Mouse (Mus musculus): Measurements from ENCODE around the gene Rnf227. TPM values are rescaled to one million over a fixed set of nuclear protein-coding genes. Genes with fewer than 3 reads are reported as not detected.
A peak's percentile ranks its signal among the peaks of the same experiment; 100 is the strongest.

Rnf227 gene
- polyA plus RNA-seq, 1 experiment: 4.3 TPM

GRCm38 (mm10) chr11:69362479-69362878, 22.2 kb downstream of the Rnf227 start:
- peaks cover 19% of the 10 kb centered on the region for H3K4me1 ChIP-seq (ENCODE audit: control insufficient read depth, insufficient read depth, low read length)
- WGBS: 90% methylated on average over 2 of the region's 2 CpGs
- DNase-seq: no peak

GRCm38 (mm10) chr11:69364376-69364775, 24.1 kb downstream of the Rnf227 start:
- 24% methylated on average over 8 of the region's 8 CpGs for WGBS
- no peak for DNase-seq
- Histone ChIP-seq H3K4me1 (ENCODE audit: control insufficient read depth, insufficient read depth, low read length) (peaks cover 21% of the 10 kb centered on the region), H3K4me3 (replicated peaks; ENCODE audit: extremely low read depth, low read depth, low read length) (no peak overlapping the region)
- no peak for TF ChIP-seq POLR2A (IDR thresholded peaks at IDR 0.05; ENCODE audit: borderline replicate concordance, extremely low read depth, low read depth, low read length)
- TF ChIP-seq CTCF (IDR thresholded peaks at IDR 0.05; ENCODE audit: insufficient read depth, low read length): no peak

More at GRCm38 (mm10) chr11:69362479-69362878, 22.2 kb downstream of the Rnf227 start:
- no peak overlapping the region for H3K4me3 ChIP-seq (replicated peaks; ENCODE audit: extremely low read depth, low read depth, low read length)
- TF ChIP-seq CTCF (IDR thresholded peaks at IDR 0.05; ENCODE audit: insufficient read depth, low read length) (no peak), POLR2A (IDR thresholded peaks at IDR 0.05; ENCODE audit: borderline replicate concordance, extremely low read depth, low read depth, low read length) (no peak)

GRCm38 (mm10) chr11:69364910-69365309, 24.6 kb downstream of the Rnf227 start:
- 7% methylated on average over 6 of the region's 6 CpGs for WGBS
- Histone ChIP-seq H3K4me1 (ENCODE audit: control insufficient read depth, insufficient read depth, low read length) (peaks cover 21% of the 10 kb centered on the region), H3K4me3 (replicated peaks; ENCODE audit: extremely low read depth, low read depth, low read length) (no peak overlapping the region)
- TF ChIP-seq CTCF (IDR thresholded peaks at IDR 0.05; ENCODE audit: insufficient read depth, low read length): no peak
- TF ChIP-seq POLR2A (IDR thresholded peaks at IDR 0.05; ENCODE audit: borderline replicate concordance, extremely low read depth, low read depth, low read length): peak; percentile 47; the same call in 1 of the 2 replicates
- peak; percentile 98 for DNase-seq

DNA sequence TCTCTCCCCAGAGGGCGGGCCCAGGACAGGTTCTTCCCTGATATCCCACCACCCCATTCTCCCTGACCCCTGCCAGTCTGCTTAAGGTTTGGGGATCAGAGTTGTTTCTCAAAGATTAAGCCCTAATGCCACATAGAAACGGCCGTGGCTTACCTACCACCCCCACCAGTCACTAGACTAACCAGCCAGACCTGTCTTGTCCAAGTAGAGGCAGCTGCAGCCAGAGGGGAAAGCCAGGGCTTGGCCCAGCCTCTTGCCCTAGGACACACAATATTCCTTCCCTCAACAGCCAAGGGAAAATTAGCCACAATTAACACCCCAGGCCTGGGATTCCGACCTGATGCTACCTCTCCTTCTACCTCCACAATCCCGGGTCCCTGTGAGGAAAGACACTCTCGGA, 25.5 kb downstream of the Rnf227 start:
- TF ChIP-seq POLR2A (IDR thresholded peaks at IDR 0.05; ENCODE audit: borderline replicate concordance, extremely low read depth, low read depth, low read length) (no peak), CTCF (IDR thresholded peaks at IDR 0.05; ENCODE audit: insufficient read depth, low read length) (no peak)
- Histone ChIP-seq H3K4me1 (ENCODE audit: control insufficient read depth, insufficient read depth, low read length) (peaks cover 21% of the 10 kb centered on the region), H3K4me3 (replicated peaks; ENCODE audit: extremely low read depth, low read depth, low read length) (peak overlapping the region; percentile 15)
- DNase-seq: no peak
- 25% methylated on average over 6 of the region's 6 CpGs for WGBS

DNA sequence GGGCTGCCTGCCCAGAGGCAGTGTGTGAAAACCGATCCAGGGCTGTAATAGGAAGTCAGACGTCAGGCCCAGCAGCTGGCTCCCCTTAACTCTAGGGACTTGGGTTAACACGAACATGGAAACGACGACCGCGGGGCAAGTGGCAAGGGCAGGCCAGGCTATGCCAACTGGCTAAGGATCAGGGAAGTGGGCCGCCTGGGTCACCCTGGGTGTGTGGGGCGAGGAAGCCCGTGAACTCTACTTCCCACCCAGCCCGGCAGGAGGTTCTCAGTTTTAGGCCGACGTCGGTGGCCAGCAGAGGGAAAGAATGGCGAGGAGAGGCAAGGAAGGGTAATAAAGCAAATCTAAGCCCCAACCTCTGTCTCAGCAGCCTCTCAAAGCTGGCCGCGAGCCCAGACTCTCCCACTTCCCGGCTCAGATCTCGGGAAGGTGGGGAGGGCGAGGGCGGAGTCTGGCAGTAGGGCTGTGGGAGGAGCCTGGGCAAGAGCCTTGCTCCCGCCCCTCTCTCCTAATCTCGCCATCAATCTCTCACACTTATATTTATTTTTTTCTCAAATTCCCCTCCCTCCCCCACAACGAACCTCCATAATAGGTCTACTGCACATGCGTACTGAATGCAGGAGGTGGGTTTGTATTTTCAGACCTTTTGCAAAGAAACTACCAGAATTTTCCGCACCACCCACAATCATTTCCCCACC, 26.0 kb downstream of the Rnf227 start:
- DNase-seq: peak; percentile 97
- H3K4me1 ChIP-seq (ENCODE audit: control insufficient read depth, insufficient read depth, low read length): peaks cover 21% of the 10 kb centered on the region
- TF ChIP-seq CTCF (IDR thresholded peaks at IDR 0.05; ENCODE audit: insufficient read depth, low read length): no peak
- TF ChIP-seq POLR2A (IDR thresholded peaks at IDR 0.05; ENCODE audit: borderline replicate concordance, extremely low read depth, low read depth, low read length): peak; percentile 63; the same call in 1 of the 2 replicates
- WGBS: under 1% methylated on average over 26 of the region's 26 CpGs
- H3K4me3 ChIP-seq (replicated peaks; ENCODE audit: extremely low read depth, low read depth, low read length): peak overlapping the region; percentile 19

DNA sequence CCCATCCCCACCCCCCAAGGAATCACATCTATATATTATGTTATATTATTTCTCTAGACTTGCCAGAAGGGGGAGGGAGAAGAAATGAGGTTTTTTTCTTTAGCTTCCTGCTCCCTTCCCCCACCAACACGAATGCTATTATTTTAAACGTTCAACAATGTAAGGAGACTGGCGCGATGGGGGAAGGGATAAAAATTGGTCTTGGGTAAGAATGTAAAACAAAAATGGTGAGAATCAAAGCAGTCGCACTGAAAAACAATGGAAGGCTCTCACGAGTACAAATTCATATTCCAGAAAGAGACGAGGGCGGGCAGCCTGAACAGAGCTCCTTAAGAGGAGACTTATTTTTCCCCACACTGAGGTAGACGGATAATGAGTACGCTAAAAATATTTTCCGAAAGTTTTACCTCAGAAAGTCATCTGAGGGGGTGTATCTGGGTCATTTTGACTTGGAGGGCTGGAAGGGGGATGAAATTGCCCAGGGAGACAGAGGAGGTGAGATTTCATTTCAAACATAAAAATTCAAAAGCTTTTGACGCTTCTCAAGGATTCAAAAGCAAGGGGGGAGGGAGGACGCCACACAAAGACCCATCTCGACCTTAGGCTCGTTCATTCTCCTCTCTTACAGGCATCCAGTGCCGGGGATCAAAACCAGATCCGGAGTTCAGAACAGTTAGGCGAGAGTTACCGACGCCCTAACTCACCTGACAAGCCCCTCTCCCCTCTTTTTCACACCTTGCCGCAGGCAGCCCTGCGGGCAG, 26.8 kb downstream of the Rnf227 start:
- Histone ChIP-seq H3K4me3 (replicated peaks; ENCODE audit: extremely low read depth, low read depth, low read length) (peak overlapping the region; percentile 48), H3K4me1 (ENCODE audit: control insufficient read depth, insufficient read depth, low read length) (peaks cover 21% of the 10 kb centered on the region)
- under 1% methylated on average over 22 of the region's 22 CpGs for WGBS
- DNase-seq: peak; percentile 58
- TF ChIP-seq POLR2A (IDR thresholded peaks at IDR 0.05; ENCODE audit: borderline replicate concordance, extremely low read depth, low read depth, low read length) (no peak), CTCF (IDR thresholded peaks at IDR 0.05; ENCODE audit: insufficient read depth, low read length) (no peak)

DNA sequence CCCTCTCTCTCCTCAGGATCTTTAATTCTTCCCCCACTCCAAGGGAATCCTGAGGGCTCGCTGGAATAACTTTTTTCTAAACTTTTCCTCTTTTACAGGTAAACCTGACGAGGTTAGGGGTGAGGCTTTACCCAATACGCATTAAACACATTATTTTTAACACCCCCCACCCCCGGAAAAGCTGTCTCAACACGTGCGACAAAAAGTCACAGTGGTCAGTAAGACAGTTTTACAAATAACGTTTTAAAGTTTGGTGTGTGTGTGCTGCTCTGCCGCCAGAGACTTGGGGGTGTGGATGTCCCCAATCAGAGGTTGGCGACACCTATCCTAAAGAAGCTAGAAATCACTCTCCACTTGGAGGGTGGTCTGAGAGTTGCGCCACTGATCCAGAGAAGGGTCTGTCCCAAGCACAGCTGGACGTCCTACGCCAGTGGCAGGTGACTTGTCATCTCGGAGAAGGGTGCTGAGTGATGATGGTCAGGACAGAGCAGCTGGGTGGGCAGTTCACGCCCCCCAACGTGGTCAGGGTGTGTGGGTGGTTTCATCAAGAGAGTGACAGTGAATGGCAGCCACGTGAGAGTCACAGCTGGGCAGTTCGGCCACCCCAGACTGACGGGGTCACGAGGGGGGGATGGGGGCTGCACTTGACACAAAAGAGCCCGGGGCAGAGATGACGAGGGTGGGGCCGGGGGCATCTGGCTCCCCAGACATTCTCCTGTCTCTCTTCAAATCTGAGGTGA, 27.5 kb downstream of the Rnf227 start:
- Histone ChIP-seq H3K4me3 (replicated peaks; ENCODE audit: extremely low read depth, low read depth, low read length) (peak overlapping the region; percentile 68), H3K4me1 (ENCODE audit: control insufficient read depth, insufficient read depth, low read length) (peaks cover 21% of the 10 kb centered on the region)
- DNase-seq: peak; percentile 62
- WGBS: 1% methylated on average over 22 of the region's 22 CpGs
- TF ChIP-seq POLR2A (IDR thresholded peaks at IDR 0.05; ENCODE audit: borderline replicate concordance, extremely low read depth, low read depth, low read length) (no peak; the same call in 1 of the 2 replicates), CTCF (IDR thresholded peaks at IDR 0.05; ENCODE audit: insufficient read depth, low read length) (no peak)

- TF ChIP-seq POLR2A (IDR thresholded peaks at IDR 0.05; ENCODE audit: borderline replicate concordance, extremely low read depth, low read depth, low read length): no peak
- TF ChIP-seq CTCF (IDR thresholded peaks at IDR 0.05; ENCODE audit: insufficient read depth, low read length): no peak
- Histone ChIP-seq H3K4me1 (ENCODE audit: control insufficient read depth, insufficient read depth, low read length) (peaks cover 21% of the 10 kb centered on the region), H3K4me3 (replicated peaks; ENCODE audit: extremely low read depth, low read depth, low read length) (peak overlapping the region; percentile 98)
- under 1% methylated on average over 58 of the region's 106 CpGs for WGBS
- DNase-seq: peak; percentile 63
These were observed 28.3 kb downstream of the Rnf227 start for GRCm38 (mm10) chr11:69368356-69369214.

Data from lung, adult 2 months (tissue).